Mouse (Mus musculus): Measurements from ENCODE around the gene Slc6a4. TPM values are rescaled to one million over a fixed set of nuclear protein-coding genes. Genes with fewer than 3 reads are reported as not detected.

Slc6a4 gene
- 0.19 TPM for polyA plus RNA-seq (2014; fragmentation: Illumina TruSeq; extraction: RNeasy Lipid Tissue Mini Kit (QIAGEN cat#74804); ENCODE audit: low read depth, low replicate concordance)

DNA sequence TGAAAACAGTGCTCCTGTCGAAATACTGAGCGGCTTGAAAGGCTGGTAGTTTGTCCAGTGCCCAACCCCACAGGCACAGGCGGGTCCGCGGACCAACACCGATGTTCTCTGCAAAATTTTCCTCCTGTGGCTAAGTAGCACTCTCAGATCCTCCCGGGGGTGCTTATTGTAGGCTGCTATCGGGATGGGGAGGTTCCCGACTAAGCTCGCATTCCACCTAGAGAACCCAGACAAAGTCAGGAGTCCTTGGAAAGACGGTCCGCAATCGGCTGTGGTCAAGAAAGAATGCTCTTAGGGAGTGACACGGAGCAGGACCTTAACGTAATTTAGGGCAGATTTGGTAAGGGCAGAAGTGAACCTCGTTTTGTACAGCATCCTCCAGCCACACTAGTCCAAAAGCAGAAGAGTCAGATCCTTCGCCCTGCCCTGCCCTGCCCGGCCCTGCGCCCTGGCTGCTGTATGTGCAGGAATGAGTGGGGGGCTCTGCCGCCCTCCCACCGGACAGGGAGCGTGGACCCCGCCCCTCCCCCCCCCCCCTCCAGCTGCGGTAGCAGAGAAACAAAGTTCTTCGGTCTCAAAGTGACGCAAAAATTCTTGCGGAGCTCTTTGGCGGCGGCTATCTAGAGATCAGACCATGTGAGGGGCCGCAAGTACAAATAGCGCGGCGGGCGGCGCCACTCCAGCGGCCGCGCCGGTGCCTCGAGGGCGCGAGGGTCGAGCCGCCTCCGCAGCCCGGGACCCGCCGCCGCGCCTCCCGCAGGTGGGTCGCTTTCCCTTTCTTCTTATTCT is at the start of gene Slc6a4:
Slc6a4 (plus strand) TSS at position 688 of the 789 bp plus-strand sequence.

GRCm38 (mm10) chr11:77078273-77079134 is 80.1 kb downstream of the Slc6a4 start, which contains the start of gene Nsrp1:
TSS of gene Nsrp1 (minus strand) at chr11:77078435.

Other genes with a start within 250 kb of the Slc6a4 start
- 20.3 TPM for gene Gosr1, start 235.0 kb upstream of the Slc6a4 start, polyA plus RNA-seq (2014; fragmentation: Illumina TruSeq; extraction: RNeasy Lipid Tissue Mini Kit (QIAGEN cat#74804); ENCODE audit: low read depth, low replicate concordance)
- 15.9 TPM for gene Cpd, start 151.6 kb upstream of the Slc6a4 start, polyA plus RNA-seq (2014; fragmentation: Illumina TruSeq; extraction: RNeasy Lipid Tissue Mini Kit (QIAGEN cat#74804); ENCODE audit: low read depth, low replicate concordance)
- not detected for gene Tmigd1, start 96.4 kb upstream of the Slc6a4 start, polyA plus RNA-seq (2014; fragmentation: Illumina TruSeq; extraction: RNeasy Lipid Tissue Mini Kit (QIAGEN cat#74804); ENCODE audit: low read depth, low replicate concordance)
- gene Blmh, start 73.8 kb upstream of the Slc6a4 start, polyA plus RNA-seq (2014; fragmentation: Illumina TruSeq; extraction: RNeasy Lipid Tissue Mini Kit (QIAGEN cat#74804); ENCODE audit: low read depth, low replicate concordance): 92.4 TPM
- gene Nsrp1, start 79.8 kb downstream of the Slc6a4 start, polyA plus RNA-seq (2014; fragmentation: Illumina TruSeq; extraction: RNeasy Lipid Tissue Mini Kit (QIAGEN cat#74804); ENCODE audit: low read depth, low replicate concordance): 11.7 TPM
- 0.21 TPM for gene Efcab5, start 190.4 kb downstream of the Slc6a4 start, polyA plus RNA-seq (2014; fragmentation: Illumina TruSeq; extraction: RNeasy Lipid Tissue Mini Kit (QIAGEN cat#74804); ENCODE audit: low read depth, low replicate concordance)
- 7.8 TPM for gene Ssh2, start 217.7 kb downstream of the Slc6a4 start, polyA plus RNA-seq (2014; fragmentation: Illumina TruSeq; extraction: RNeasy Lipid Tissue Mini Kit (QIAGEN cat#74804); ENCODE audit: low read depth, low replicate concordance)

Data from liver, adult 10 weeks (tissue).